Comparison of ENCODE assay signal across 15 mouse cellular contexts in genomic region chr2:6366973-6367372, GRCm38 (mm10). TPM values are rescaled to one million over a fixed set of nuclear protein-coding genes. Genes with fewer than 3 reads are reported as not detected.
DNase-seq lines count a peak whose midpoint lies in the region; ATAC-seq and TF ChIP-seq lines count a peak whose summit lies in the region.
"Had no signal": no experiment of that assay in that cellular context is flagged by ENCODE, and none has a peak within 500 bp of the region (broad histone marks: within the 10 kb centered on the region; RNA-seq: fewer than 3 reads in every experiment).

No protein-coding gene starts in this region.

- peaks cover 18% of the 10 kb centered on the region for H3K4me1 ChIP-seq in hindbrain, embryonic 12.5 days
- 0 out of 2 replicates have a peak, but pooled peaks cover 2% of the 10 kb centered on the region for H3K4me1 ChIP-seq in hindbrain, embryonic 11.5 days (replicated peaks; ENCODE audit: control insufficient read depth, insufficient read depth, low read length)

- no peak overlapping the region for H3K4me3 ChIP-seq in hindbrain, embryonic 12.5 days
- H3K4me3 ChIP-seq in hindbrain, embryonic 11.5 days (ENCODE audit: low read depth, low read length): no peak overlapping the region
- H3K4me3 ChIP-seq in C2C12 (ENCODE audit: insufficient read depth, poor library complexity, severe bottlenecking): no peak overlapping the region
- H3K4me3 ChIP-seq in myocyte: no peak overlapping the region
- H3K4me3 ChIP-seq: gastrocnemius, adult 2 months; heart, adult 2 months had no signal

- H3K4me2 ChIP-seq in hindbrain, embryonic 12.5 days (replicated peaks): no peak overlapping the region
- no peak overlapping the region for H3K4me2 ChIP-seq in hindbrain, embryonic 11.5 days (replicated peaks; ENCODE audit: low read depth, low read length)
- H3K4me2 ChIP-seq in myocyte (ENCODE audit: low read depth): peak overlapping the region; percentile 83

- H3K27ac ChIP-seq in hindbrain, embryonic 12.5 days: no peak overlapping the region
- no peak overlapping the region for H3K27ac ChIP-seq in hindbrain, embryonic 11.5 days (ENCODE audit: low read depth, low read length)
- H3K27ac ChIP-seq: heart, adult 2 months; liver, embryonic 14.5 days had no signal

- no peaks in the 10 kb centered on the region for H3K36me3 ChIP-seq in hindbrain, embryonic 12.5 days
- no peaks in the 10 kb centered on the region for H3K36me3 ChIP-seq in hindbrain, embryonic 11.5 days (ENCODE audit: control insufficient read depth, insufficient read depth, low read length)
- H3K36me3 ChIP-seq in C2C12 (ENCODE audit: control insufficient read depth, insufficient read depth) (no peaks in the 10 kb centered on the region), myocyte (ENCODE audit: control insufficient read depth, insufficient read depth) (no peaks in the 10 kb centered on the region)

- H3K27me3 ChIP-seq in hindbrain, embryonic 12.5 days: no peaks in the 10 kb centered on the region
- H3K27me3 ChIP-seq in hindbrain, embryonic 11.5 days (ENCODE audit: control insufficient read depth, insufficient read depth, low read length): no peaks in the 10 kb centered on the region
- no peaks in the 10 kb centered on the region for H3K27me3 ChIP-seq in C2C12 (ENCODE audit: control insufficient read depth, insufficient read depth, insufficient read length)
- H3K27me3 ChIP-seq in myocyte (ENCODE audit: control insufficient read depth, insufficient read depth, insufficient read length): no peaks in the 10 kb centered on the region

- no peak for DNase-seq in hindbrain, embryonic 11.5 days (ENCODE audit: low spot score)
- DNase-seq in brain, embryonic 14.5 days (ENCODE audit: low read depth): peak; percentile 38
- no peak for DNase-seq in right cerebral cortex, postnatal 14 days
- DNase-seq in ovary, postnatal 36 days (ENCODE audit: low spot score): no peak
- DNase-seq: cerebellum, postnatal 36 days; gastrocnemius, adult 2 months; heart, adult 2 months; heart, postnatal 14 days; kidney, adult 8-10 months; retina, postnatal 1 day; thymus, postnatal 25 days had no signal

- H3K9ac ChIP-seq in hindbrain, embryonic 12.5 days: no peak overlapping the region
- no peak overlapping the region for H3K9ac ChIP-seq in hindbrain, embryonic 11.5 days (ENCODE audit: low read depth, low read length)
- H3K9ac ChIP-seq: liver, embryonic 14.5 days had no signal

- H3ac ChIP-seq in C2C12 (ENCODE audit: control insufficient read depth, insufficient read length, low read depth): peak overlapping the region; percentile 30
- no peak overlapping the region for H3ac ChIP-seq in myocyte (ENCODE audit: control insufficient read depth, insufficient read length)

- H3K79me2 ChIP-seq in C2C12 (ENCODE audit: control insufficient read depth, insufficient read depth) (peaks cover 92% of the 10 kb centered on the region), myocyte (ENCODE audit: control insufficient read depth, insufficient read depth) (peaks cover 78% of the 10 kb centered on the region)

- TF ChIP-seq CTCF in C2C12 (IDR thresholded peaks at IDR 0.05; ENCODE audit: control insufficient read depth, insufficient read depth, insufficient read length): no peak
- TF ChIP-seq CTCF in brain, embryonic 14.5 days (IDR thresholded peaks at IDR 0.05; ENCODE audit: borderline replicate concordance, extremely low read depth, insufficient read depth, insufficient read length): no peak

- no peaks in the 10 kb centered on the region for H3K9me3 ChIP-seq in hindbrain, embryonic 12.5 days (replicated peaks)
- H3K9me3 ChIP-seq in hindbrain, embryonic 11.5 days (ENCODE audit: control insufficient read depth, low read length): no peaks in the 10 kb centered on the region

- peak; percentile 54 for ATAC-seq in hindbrain, embryonic 12.5 days (ENCODE audit: low FRiP score)
- ATAC-seq in hindbrain, embryonic 11.5 days (ENCODE audit: low FRiP score): no peak; the same call in 1 of the 2 replicates

- WGBS in hindbrain, embryonic 12.5 days: 70% methylated on average over 6 of the region's 6 CpGs
- 84% methylated on average over 6 of the region's 6 CpGs for WGBS in hindbrain, embryonic 11.5 days

- TF ChIP-seq POLR2A in brain, embryonic 14.5 days (IDR thresholded peaks at IDR 0.05; ENCODE audit: borderline replicate concordance, extremely low read depth, insufficient read depth, insufficient read length, poor library complexity, severe bottlenecking): no peak
- no peak for TF ChIP-seq POLR2A in myocyte (IDR thresholded peaks at IDR 0.05; ENCODE audit: insufficient read length, low read depth)

- peaks cover 64% of the 10 kb centered on the region for H3K79me3 ChIP-seq in C2C12 (ENCODE audit: low read depth)

TF ChIP-seq in C2C12, 6 proteins besides CTCF, POLR2A, EP300 and RAD21:
- TF ChIP-seq MYOD1 (IDR thresholded peaks at IDR 0.05; ENCODE audit: control insufficient read depth, insufficient read length, low read depth): no peak
- no peak for TF ChIP-seq MAX (IDR thresholded peaks at IDR 0.05)
- TF ChIP-seq CEBPB (IDR thresholded peaks at IDR 0.05; ENCODE audit: low read depth): no peak
- no peak for TF ChIP-seq MYOG (IDR thresholded peaks at IDR 0.05; ENCODE audit: control insufficient read depth, extremely low read depth, insufficient read length)
- no peak for TF ChIP-seq FOSL1 (IDR thresholded peaks at IDR 0.05; ENCODE audit: insufficient read depth, low read length, poor library complexity, severe bottlenecking)
- no peak for TF ChIP-seq USF1 (IDR thresholded peaks at IDR 0.05; ENCODE audit: low read depth)

TF ChIP-seq in myocyte, 11 proteins besides CTCF, POLR2A, EP300 and RAD21:
- TF ChIP-seq USF1 (IDR thresholded peaks at IDR 0.05; ENCODE audit: low read depth): no peak
- no peak for TF ChIP-seq MYOG (IDR thresholded peaks at IDR 0.05; ENCODE audit: control insufficient read depth in 1 of 3, insufficient read depth in 1 of 3, insufficient read length in 2 of 3, low read depth in 2 of 3)
- TF ChIP-seq TCF12 (IDR thresholded peaks at IDR 0.05; ENCODE audit: insufficient read depth, poor library complexity, severe bottlenecking): no peak
- TF ChIP-seq MAX (IDR thresholded peaks at IDR 0.05; ENCODE audit: low read depth): no peak
- no peak for TF ChIP-seq MYOD1 (IDR thresholded peaks at IDR 0.05; ENCODE audit: control insufficient read depth in 1 of 3, insufficient read length in 2 of 3, low read depth in 2 of 3)
- no peak for TF ChIP-seq POLR2AphosphoS2 (IDR thresholded peaks at IDR 0.05; ENCODE audit: insufficient read length, low read depth)
TF ChIP-seq in myocyte: peak in this region for 0.

RNA-seq across cellular contexts. Expression of gene Usp6nl, which starts 44.5 kb away (rescaled TPM):
- 15.6 and 16.3 TPM in 2 replicates for polyA plus RNA-seq in hindbrain, embryonic 12.5 days (2016; fragmentation: Nextera tagmentation; extraction: Ambion mirVana)
- polyA plus RNA-seq in hindbrain, embryonic 11.5 days (2014; fragmentation: Nextera tagmentation; extraction: Ambion mirVana): 12.9 and 15.8 TPM in 2 replicates
- polyA plus RNA-seq in C2C12 (2012; fragmentation: generic; extraction: Trizol): 6.1 TPM
- 12.4 and 17.9 TPM in 2 replicates for polyA plus RNA-seq in brain, embryonic 14.5 days (2012; rRNA removed)
- polyA plus RNA-seq in myocyte (2012; fragmentation: generic; extraction: Trizol): 7.6 TPM
